Mouse (Mus musculus): ENCODE measurements around the gene Safb2.

The Safb2 gene

DNA sequence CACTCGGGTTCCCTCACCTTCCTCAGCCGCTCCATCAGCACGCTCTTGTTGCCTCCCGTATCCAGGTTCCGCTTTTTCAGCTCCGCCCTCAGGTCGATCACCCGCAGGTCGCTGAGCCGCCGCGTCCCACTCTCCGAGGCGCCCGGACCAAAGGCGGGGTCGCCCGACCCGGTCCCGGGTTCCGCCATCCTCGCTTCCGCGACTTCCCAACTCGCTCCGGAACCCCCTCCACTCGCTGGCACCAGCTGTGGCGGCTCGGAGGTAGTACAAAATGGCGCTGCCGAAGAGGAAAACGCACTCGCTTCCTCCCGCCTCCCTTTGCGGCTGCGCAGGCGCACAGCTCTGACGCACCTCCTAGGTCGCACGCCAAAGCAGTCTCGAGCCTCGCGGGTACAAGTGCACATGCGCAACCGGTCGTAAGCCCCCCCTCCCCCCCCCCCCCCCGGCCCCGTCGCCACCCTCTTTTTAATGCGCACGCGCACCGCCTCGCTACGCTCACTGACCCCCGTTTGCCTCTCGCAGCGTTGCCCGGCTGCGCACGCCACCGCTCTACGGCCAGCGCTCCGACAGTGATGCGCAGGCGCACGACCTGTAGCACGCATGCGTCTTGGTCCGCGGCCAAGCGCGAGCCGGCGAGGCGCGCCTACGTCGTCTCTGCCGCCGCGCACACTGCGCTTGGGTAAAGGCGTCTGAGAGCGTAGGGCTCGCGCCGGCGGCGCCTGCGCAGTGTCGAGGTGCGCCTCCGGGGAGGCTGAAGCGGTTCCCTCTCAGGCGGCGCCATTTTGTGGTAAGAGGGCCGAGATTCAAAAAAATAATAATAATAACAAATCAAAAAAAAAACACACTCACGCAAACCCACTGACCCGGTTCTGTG is at the start of gene Safb2, which contains the start of gene Safb:
Gene Safb2 (minus strand): TSS at position 329 of the 874 bp plus-strand sequence.
Gene Safb (plus strand): TSS at position 569 of the 874 bp plus-strand sequence.
- no peak for TF ChIP-seq GATA4 (IDR thresholded peaks at IDR 0.05; ENCODE audit: insufficient replicate concordance, low read length)

- TF ChIP-seq GATA4 (IDR thresholded peaks at IDR 0.05; ENCODE audit: insufficient replicate concordance, low read length), result no peak
Observed at GRCm38 (mm10) chr17:56634023-56634422, 49.6 kb upstream of the Safb2 start.

- no peak for TF ChIP-seq GATA4 (IDR thresholded peaks at IDR 0.05; ENCODE audit: insufficient replicate concordance, low read length)
Observed at GRCm38 (mm10) chr17:56631807-56632206, 47.4 kb upstream of the Safb2 start.

DNA sequence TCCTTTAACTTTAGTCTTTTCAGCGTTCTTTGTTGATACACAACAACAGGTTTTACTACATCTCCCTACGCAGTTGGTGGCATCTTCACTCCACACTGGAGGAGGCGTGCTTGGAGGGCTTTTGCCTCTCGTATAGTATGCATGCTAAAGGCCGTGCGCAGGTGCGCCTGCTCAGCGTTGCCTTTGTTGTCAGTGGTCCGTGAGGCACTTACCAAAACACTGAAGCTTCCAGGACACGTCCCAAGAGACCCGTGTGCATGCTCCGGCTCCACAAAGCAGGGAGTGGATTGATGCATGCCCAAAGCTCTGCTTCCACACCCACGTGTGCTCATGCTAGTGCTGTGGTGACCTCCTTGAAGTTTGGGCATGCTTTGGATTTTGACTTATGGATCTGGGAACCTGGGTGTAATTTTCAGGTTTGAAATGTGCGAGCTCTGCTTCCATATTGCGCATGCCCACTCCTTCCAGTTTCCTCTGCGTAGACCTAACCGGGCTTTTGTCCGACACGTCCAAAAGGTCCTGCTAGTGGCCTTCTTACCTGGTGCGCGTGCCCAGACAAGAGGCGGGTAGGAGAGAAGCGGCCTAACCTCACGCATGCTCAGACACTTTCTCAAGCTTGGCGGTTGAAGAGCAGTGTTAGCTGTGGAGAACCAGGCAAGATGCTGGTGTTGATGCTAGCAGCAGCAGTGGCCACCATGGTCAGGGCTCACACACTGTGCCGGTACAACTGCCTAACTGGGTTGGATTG is 43.3 kb upstream of the Safb2 start, which contains the start of gene Catsperd:
Gene Catsperd (plus strand): TSS at position 614 of the 748 bp plus-strand sequence.
- no peak for TF ChIP-seq GATA4 (IDR thresholded peaks at IDR 0.05; ENCODE audit: insufficient replicate concordance, low read length)

DNA sequence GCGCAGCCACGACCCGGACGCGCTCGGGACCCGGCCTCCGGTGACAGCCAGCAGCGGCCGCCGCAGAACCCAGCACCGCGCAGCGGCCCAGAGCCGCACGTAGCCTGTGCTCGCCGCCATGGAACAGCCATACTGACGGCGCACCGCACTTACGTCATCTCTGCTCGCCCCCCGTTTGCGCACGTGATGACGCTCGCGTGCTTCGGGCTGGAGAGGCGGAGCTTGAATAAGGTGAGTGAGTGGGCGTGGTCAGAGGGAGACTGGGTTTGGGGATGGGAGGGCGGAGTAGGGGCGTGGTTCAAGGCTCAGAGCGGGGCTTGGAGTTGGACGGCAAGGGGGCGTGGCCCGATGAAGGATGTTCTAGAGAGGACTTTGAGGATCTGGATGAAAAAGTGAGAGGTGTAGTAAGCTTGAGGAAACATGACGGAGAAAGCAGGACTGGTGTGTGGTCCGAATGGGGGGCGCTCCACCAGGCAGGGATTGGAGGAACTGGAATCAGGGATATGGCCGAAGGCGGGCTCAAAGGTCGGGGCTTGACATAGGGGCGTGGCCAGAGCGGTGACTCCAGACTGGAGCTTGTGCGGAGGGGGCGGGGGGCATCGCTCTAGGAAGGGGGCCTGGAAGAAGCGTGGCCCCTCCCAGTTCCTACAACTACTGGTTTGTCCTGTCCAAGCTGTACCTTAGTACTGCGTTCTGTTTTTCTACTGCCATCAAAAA is 42.5 kb upstream of the Safb2 start, which contains the start of gene Lonp1:
Gene Lonp1 (minus strand): TSS at position 134 of the 717 bp plus-strand sequence.
- TF ChIP-seq GATA4 (IDR thresholded peaks at IDR 0.05; ENCODE audit: insufficient replicate concordance, low read length), result peak; percentile 28; the same call in 1 of the 2 replicates

DNA sequence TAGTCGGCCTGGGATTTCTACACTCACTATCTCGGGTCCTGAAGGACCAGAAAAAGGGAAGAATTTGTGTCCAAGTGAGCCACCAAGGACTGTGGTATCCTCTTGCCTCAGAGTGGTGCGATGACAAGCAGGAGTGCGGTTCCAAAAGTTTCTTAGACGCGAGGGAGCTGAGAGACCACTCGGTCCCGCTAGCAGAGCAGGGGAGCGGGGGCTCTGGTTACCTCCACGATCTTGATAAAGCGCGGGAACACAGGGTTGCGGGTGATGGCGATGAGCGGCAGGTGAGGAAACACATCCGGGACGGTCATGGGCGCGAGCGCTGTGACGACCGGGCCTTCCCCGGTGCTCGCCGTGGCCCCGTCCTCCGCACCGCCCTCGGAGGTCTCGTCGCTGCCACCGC is 41.9 kb upstream of the Safb2 start:
- no peak for TF ChIP-seq GATA4 (IDR thresholded peaks at IDR 0.05; ENCODE audit: insufficient replicate concordance, low read length)

DNA sequence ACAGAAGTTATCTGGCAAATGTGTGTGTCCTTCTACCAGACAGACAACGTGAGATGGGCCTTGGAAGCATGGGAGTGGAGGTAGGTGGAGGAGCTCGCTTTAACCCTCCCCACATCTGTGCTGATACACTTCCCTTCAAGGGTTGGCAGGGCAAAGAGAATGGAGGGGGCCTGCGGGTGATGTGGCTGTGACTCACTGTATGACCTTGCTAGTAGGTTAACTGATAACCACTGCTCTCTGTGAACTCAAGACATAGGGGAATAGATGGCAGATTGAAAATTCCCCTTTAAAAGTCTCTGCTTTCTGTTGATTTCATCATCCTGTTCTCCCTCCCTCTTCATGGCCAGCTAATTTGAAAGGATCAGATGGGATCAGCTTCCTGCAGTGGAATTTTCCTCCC is 41.1 kb upstream of the Safb2 start:
- TF ChIP-seq GATA4 (IDR thresholded peaks at IDR 0.05; ENCODE audit: insufficient replicate concordance, low read length), result no peak

GRCm38 (mm10) chr17:56617628-56618027 is 33.2 kb upstream of the Safb2 start:
- no peak for TF ChIP-seq GATA4 (IDR thresholded peaks at IDR 0.05; ENCODE audit: insufficient replicate concordance, low read length)

DNA sequence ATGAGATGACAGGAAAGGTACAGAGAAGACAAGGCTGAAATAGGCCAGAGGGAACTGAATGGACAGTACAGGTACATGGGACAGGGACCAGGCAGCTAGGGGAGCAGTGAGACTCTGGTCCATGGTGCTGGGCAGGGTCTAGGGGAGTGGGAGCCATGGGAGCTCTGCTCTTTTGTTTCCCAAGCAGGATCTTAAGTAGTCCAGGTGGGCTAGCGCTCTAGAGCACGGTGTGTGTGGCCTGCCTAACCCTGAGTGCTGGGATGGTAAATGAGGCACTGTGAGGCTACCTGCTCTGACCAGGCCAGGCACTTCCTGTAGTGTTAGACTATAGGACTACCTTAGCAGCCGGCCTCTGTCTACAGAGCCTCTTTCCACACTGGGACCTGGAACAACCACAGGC is 32.3 kb upstream of the Safb2 start:
- no peak for TF ChIP-seq GATA4 (IDR thresholded peaks at IDR 0.05; ENCODE audit: insufficient replicate concordance, low read length)

DNA sequence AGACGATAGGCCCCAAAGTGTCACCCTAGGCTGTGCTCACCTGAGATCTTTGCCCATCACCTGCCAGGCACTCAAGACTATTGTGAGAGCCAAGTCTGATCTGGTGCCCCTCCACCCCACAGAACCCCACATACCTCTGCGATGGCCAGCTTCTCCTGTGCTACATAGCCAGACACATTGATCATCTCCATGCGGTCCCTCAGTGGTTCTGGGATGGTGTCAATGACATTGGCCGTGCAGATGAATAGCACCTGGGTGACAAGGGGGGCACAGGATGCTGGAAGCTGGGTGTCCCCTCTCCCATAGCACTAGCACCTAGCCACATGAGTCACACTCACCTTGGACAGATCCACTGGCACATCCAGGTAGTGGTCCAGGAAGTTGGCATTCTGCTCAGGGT is 31.4 kb upstream of the Safb2 start:
- TF ChIP-seq GATA4 (IDR thresholded peaks at IDR 0.05; ENCODE audit: insufficient replicate concordance, low read length), result no peak

GRCm38 (mm10) chr17:56615136-56615784 is 30.9 kb upstream of the Safb2 start:
- no peak for TF ChIP-seq GATA4 (IDR thresholded peaks at IDR 0.05; ENCODE audit: insufficient replicate concordance, low read length)

DNA sequence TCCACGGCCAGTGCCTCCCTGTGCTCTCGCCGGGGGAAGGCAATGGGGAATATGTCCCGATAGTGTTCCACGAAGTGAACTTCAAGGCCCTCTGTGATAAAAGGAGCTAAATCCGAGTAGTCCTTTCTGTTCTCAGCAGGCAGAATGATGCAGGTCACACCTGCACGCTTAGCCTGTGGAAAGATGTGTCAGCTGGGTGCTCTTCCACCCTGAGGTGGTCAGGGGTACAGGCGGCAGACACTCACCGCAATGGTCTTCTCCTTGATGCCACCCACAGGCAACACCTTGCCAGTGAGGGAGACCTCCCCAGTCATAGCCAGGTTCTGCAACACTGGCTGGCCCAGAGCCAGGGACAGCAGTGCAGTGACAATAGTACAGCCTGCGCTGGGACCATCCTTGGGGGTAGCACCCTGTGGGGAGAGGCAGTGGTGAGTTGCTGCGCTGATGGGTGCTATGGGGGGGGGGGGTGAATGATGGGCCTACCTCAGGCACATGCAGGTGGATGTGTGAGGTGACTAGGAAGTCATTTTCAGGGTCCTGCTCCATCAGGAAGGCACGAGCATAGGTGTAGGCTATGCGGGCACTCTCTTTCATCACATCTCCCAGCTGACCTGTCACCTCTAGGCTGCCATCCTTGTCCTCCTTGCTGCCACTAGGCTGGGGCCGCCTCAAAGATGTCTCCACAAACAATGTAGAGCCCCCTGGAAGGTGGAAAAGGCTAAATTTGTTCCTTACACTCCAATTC is 30.2 kb upstream of the Safb2 start:
- no peak for TF ChIP-seq GATA4 (IDR thresholded peaks at IDR 0.05; ENCODE audit: insufficient replicate concordance, low read length)

DNA sequence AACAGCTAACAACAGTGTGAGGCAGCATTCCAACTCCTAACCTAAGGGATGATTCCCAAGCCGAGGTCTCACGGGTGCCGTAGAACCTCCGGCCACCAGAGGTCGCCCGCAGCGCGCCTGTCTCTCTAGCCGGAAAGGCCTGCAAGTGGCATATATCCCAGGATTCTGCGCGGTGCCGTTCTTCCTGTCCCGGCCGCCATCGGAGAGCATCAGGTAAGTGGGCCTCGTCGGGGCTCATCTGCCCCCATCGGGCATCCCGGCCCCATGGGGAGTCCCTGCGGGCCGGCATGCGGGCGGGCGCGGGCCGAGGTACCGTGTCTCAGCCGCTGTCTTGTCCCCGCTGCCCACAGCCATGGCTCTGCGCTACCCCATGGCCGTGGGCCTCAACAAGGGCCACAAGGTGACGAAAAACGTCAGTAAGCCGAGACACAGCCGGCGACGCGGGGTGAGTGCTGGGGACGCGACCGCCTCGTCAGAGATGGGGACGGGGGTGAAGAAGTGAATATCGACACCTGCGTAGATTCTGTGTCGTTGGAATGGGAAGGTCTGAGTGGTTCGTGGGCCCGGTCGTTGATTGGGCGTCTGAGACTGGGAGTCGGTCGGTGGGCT is 29.0 kb upstream of the Safb2 start, which contains the start of gene Rpl36:
Gene Rpl36 (plus strand): TSS at position 181 of the 609 bp plus-strand sequence.
- peak; percentile 28; the same call in 1 of the 2 replicates for TF ChIP-seq GATA4 (IDR thresholded peaks at IDR 0.05; ENCODE audit: insufficient replicate concordance, low read length)

All from liver, adult (tissue).